Mouse (Mus musculus): Measurements from ENCODE around the gene Prdx5. TPM values are rescaled to one million over a fixed set of nuclear protein-coding genes. Genes with fewer than 3 reads are reported as not detected.
A peak's percentile ranks its signal among the peaks of the same experiment; 100 is the strongest.

Prdx5 gene
- polyA plus RNA-seq, 1 experiment, result 276 TPM

- no peak overlapping the region for H3K4me3 ChIP-seq
- peak overlapping the region; percentile 12 for H3ac ChIP-seq (ENCODE audit: control insufficient read depth, insufficient read length)
- no peaks in the 10 kb centered on the region for H3K36me3 ChIP-seq (ENCODE audit: control insufficient read depth, insufficient read depth)
- no peaks in the 10 kb centered on the region for H3K79me2 ChIP-seq (ENCODE audit: control insufficient read depth, insufficient read depth)
- H3K27me3 ChIP-seq (ENCODE audit: control insufficient read depth, insufficient read depth, insufficient read length), result peaks cover 12% of the 10 kb centered on the region
- peak overlapping the region; percentile 65 for H3K4me2 ChIP-seq (ENCODE audit: low read depth)
- peak in 2 of 3 experiments; percentile 56 to 82 for TF ChIP-seq MYOG (IDR thresholded peaks at IDR 0.05; ENCODE audit: control insufficient read depth in 1 of 3, insufficient read depth in 1 of 3, insufficient read length in 2 of 3, low read depth in 2 of 3)
- TF ChIP-seq POLR2AphosphoS2 (IDR thresholded peaks at IDR 0.05; ENCODE audit: insufficient read length, low read depth), result no peak
- TF ChIP-seq REST (IDR thresholded peaks at IDR 0.05; ENCODE audit: insufficient read depth, insufficient read length), result no peak
- TF ChIP-seq MYOD1 (IDR thresholded peaks at IDR 0.05; ENCODE audit: control insufficient read depth in 1 of 3, insufficient read length in 2 of 3, low read depth in 2 of 3), result peak in 2 of 3 experiments; percentile 63 to 74
These were observed 23.7 kb upstream of the Prdx5 start for GRCm38 (mm10) chr19:6933436-6934194.

- no peak for TF ChIP-seq POLR2A (IDR thresholded peaks at IDR 0.05; ENCODE audit: insufficient read length, low read depth)
- no peak for TF ChIP-seq MAX (IDR thresholded peaks at IDR 0.05; ENCODE audit: low read depth)
- no peak for TF ChIP-seq USF1 (IDR thresholded peaks at IDR 0.05; ENCODE audit: low read depth)
- no peak for TF ChIP-seq CEBPB (IDR thresholded peaks at IDR 0.05; ENCODE audit: insufficient read depth, poor library complexity, severe bottlenecking)
- TF ChIP-seq E2F4 (IDR thresholded peaks at IDR 0.05; ENCODE audit: insufficient read depth), result no peak
- Histone ChIP-seq H3K4me2 (ENCODE audit: low read depth) (peak overlapping the region; percentile 65), H3K27me3 (ENCODE audit: control insufficient read depth, insufficient read depth, insufficient read length) (peaks cover 12% of the 10 kb centered on the region), H3K79me2 (ENCODE audit: control insufficient read depth, insufficient read depth) (no peaks in the 10 kb centered on the region), H3ac (ENCODE audit: control insufficient read depth, insufficient read length) (no peak overlapping the region), H3K36me3 (ENCODE audit: control insufficient read depth, insufficient read depth) (no peaks in the 10 kb centered on the region), H3K4me3 (no peak overlapping the region)
These were observed 23.2 kb upstream of the Prdx5 start for GRCm38 (mm10) chr19:6933102-6933435.

- Histone ChIP-seq H3K27me3 (ENCODE audit: control insufficient read depth, insufficient read depth, insufficient read length) (peaks cover 12% of the 10 kb centered on the region), H3K79me2 (ENCODE audit: control insufficient read depth, insufficient read depth) (no peaks in the 10 kb centered on the region)
These were observed 22.1 kb upstream of the Prdx5 start for GRCm38 (mm10) chr19:6932018-6932417.

GRCm38 (mm10) chr19:6931002-6931401, 21.1 kb upstream of the Prdx5 start:
- no peak overlapping the region for H3K4me3 ChIP-seq
- TF ChIP-seq TCF3 (IDR thresholded peaks at IDR 0.05; ENCODE audit: insufficient read length, low read depth) (no peak), MAX (IDR thresholded peaks at IDR 0.05; ENCODE audit: low read depth) (no peak), E2F4 (IDR thresholded peaks at IDR 0.05; ENCODE audit: insufficient read depth) (no peak), USF1 (IDR thresholded peaks at IDR 0.05; ENCODE audit: low read depth) (no peak), MYOG (IDR thresholded peaks at IDR 0.05; ENCODE audit: control insufficient read depth in 1 of 3, insufficient read depth in 1 of 3, insufficient read length in 2 of 3, low read depth in 2 of 3) (no peak), POLR2A (IDR thresholded peaks at IDR 0.05; ENCODE audit: insufficient read length, low read depth) (no peak), REST (IDR thresholded peaks at IDR 0.05; ENCODE audit: insufficient read depth, insufficient read length) (no peak), SRF (IDR thresholded peaks at IDR 0.05; ENCODE audit: control insufficient read depth, insufficient read length, low read depth) (no peak), TCF12 (IDR thresholded peaks at IDR 0.05; ENCODE audit: insufficient read depth, poor library complexity, severe bottlenecking) (no peak), MYOD1 (IDR thresholded peaks at IDR 0.05; ENCODE audit: control insufficient read depth in 1 of 3, insufficient read length in 2 of 3, low read depth in 2 of 3) (no peak)
- H3K79me2 ChIP-seq (ENCODE audit: control insufficient read depth, insufficient read depth), result no peaks in the 10 kb centered on the region
- H3K36me3 ChIP-seq (ENCODE audit: control insufficient read depth, insufficient read depth), result no peaks in the 10 kb centered on the region
- peaks cover 12% of the 10 kb centered on the region for H3K27me3 ChIP-seq (ENCODE audit: control insufficient read depth, insufficient read depth, insufficient read length)
- no peak overlapping the region for H3K4me2 ChIP-seq (ENCODE audit: low read depth)
- H3ac ChIP-seq (ENCODE audit: control insufficient read depth, insufficient read length), result no peak overlapping the region

More at GRCm38 (mm10) chr19:6932018-6932417, 22.1 kb upstream of the Prdx5 start:
- TF ChIP-seq POLR2A (IDR thresholded peaks at IDR 0.05; ENCODE audit: insufficient read length, low read depth) (no peak), MYOG (IDR thresholded peaks at IDR 0.05; ENCODE audit: control insufficient read depth in 1 of 3, insufficient read depth in 1 of 3, insufficient read length in 2 of 3, low read depth in 2 of 3) (no peak), USF1 (IDR thresholded peaks at IDR 0.05; ENCODE audit: low read depth) (no peak), MYOD1 (IDR thresholded peaks at IDR 0.05; ENCODE audit: control insufficient read depth in 1 of 3, insufficient read length in 2 of 3, low read depth in 2 of 3) (no peak), MAX (IDR thresholded peaks at IDR 0.05; ENCODE audit: low read depth) (no peak), SRF (IDR thresholded peaks at IDR 0.05; ENCODE audit: control insufficient read depth, insufficient read length, low read depth) (no peak), E2F4 (IDR thresholded peaks at IDR 0.05; ENCODE audit: insufficient read depth) (no peak), POLR2AphosphoS2 (IDR thresholded peaks at IDR 0.05; ENCODE audit: insufficient read length, low read depth) (no peak), TCF12 (IDR thresholded peaks at IDR 0.05; ENCODE audit: insufficient read depth, poor library complexity, severe bottlenecking) (no peak), REST (IDR thresholded peaks at IDR 0.05; ENCODE audit: insufficient read depth, insufficient read length) (no peak), TCF3 (IDR thresholded peaks at IDR 0.05; ENCODE audit: insufficient read length, low read depth) (no peak), CEBPB (IDR thresholded peaks at IDR 0.05; ENCODE audit: insufficient read depth, poor library complexity, severe bottlenecking) (no peak)
- Histone ChIP-seq H3ac (ENCODE audit: control insufficient read depth, insufficient read length) (no peak overlapping the region), H3K4me2 (ENCODE audit: low read depth) (no peak overlapping the region), H3K36me3 (ENCODE audit: control insufficient read depth, insufficient read depth) (no peaks in the 10 kb centered on the region), H3K4me3 (no peak overlapping the region)

GRCm38 (mm10) chr19:6928080-6928479, 18.2 kb upstream of the Prdx5 start:
- Histone ChIP-seq H3K27me3 (ENCODE audit: control insufficient read depth, insufficient read depth, insufficient read length) (no peaks in the 10 kb centered on the region), H3K4me3 (no peak overlapping the region), H3K36me3 (ENCODE audit: control insufficient read depth, insufficient read depth) (no peaks in the 10 kb centered on the region), H3K79me2 (ENCODE audit: control insufficient read depth, insufficient read depth) (no peaks in the 10 kb centered on the region), H3ac (ENCODE audit: control insufficient read depth, insufficient read length) (no peak overlapping the region), H3K4me2 (ENCODE audit: low read depth) (no peak overlapping the region)
- no peak for TF ChIP-seq USF1 (IDR thresholded peaks at IDR 0.05; ENCODE audit: low read depth)
- TF ChIP-seq MYOD1 (IDR thresholded peaks at IDR 0.05; ENCODE audit: control insufficient read depth in 1 of 3, insufficient read length in 2 of 3, low read depth in 2 of 3), result no peak
- no peak for TF ChIP-seq TCF3 (IDR thresholded peaks at IDR 0.05; ENCODE audit: insufficient read length, low read depth)
- TF ChIP-seq POLR2A (IDR thresholded peaks at IDR 0.05; ENCODE audit: insufficient read length, low read depth), result no peak
- no peak for TF ChIP-seq E2F4 (IDR thresholded peaks at IDR 0.05; ENCODE audit: insufficient read depth)
- no peak for TF ChIP-seq TCF12 (IDR thresholded peaks at IDR 0.05; ENCODE audit: insufficient read depth, poor library complexity, severe bottlenecking)
- no peak for TF ChIP-seq POLR2AphosphoS2 (IDR thresholded peaks at IDR 0.05; ENCODE audit: insufficient read length, low read depth)
- no peak for TF ChIP-seq MYOG (IDR thresholded peaks at IDR 0.05; ENCODE audit: control insufficient read depth in 1 of 3, insufficient read depth in 1 of 3, insufficient read length in 2 of 3, low read depth in 2 of 3)
- no peak for TF ChIP-seq CEBPB (IDR thresholded peaks at IDR 0.05; ENCODE audit: insufficient read depth, poor library complexity, severe bottlenecking)

Measured in myocyte (in vitro differentiated cells).